Mouse (Mus musculus) spleen, adult 2 months (tissue): ENCODE measurements around the gene Rabgap1.

ENCODE experiments used
- CTCF ChIP-seq: fragments of 200-500 bp; IDR thresholded peaks from 2 replicates; pipeline ENCODE4 v1.5.1; 2011; ENCODE audit warnings: mild to moderate bottlenecking, inconsistent platforms; ENCODE audit not compliant: insufficient read depth, insufficient read length, insufficient replicate concordance; ENCODE audit errors: extremely low read depth
- POLR2A ChIP-seq: fragments of 200-500 bp; IDR thresholded peaks from 2 replicates; pipeline ENCODE4 v1.6.1; 2011; ENCODE audit warnings: low read depth, low read length, inconsistent platforms

- no peak for TF ChIP-seq CTCF
- no peak for TF ChIP-seq POLR2A
Measured at GRCm38 (mm10) chr2:37578185-37578584, 135.1 kb downstream of the Rabgap1 start.
